Mouse (Mus musculus) heart, embryonic 13.5 days (tissue): ENCODE results near the gene Cd200r1. TPM values are rescaled to one million over a fixed set of nuclear protein-coding genes. Genes with fewer than 3 reads are reported as not detected.

Source experiments
- ATAC-seq: fragments of 200-750 bp; cut with Nextera tagmentation; 2 replicates; pipeline ENCODE4 v1.8.0; 2017; ENCODE audit warnings: moderate TSS enrichment; ENCODE audit not compliant: insufficient number of reproducible peaks, low FRiP score, low TSS enrichment; ENCODE audit errors: extremely low read depth
- H3K27ac ChIP-seq: fragments of 300-500 bp; sonication (generic); replicated peaks from 2 replicates; pipeline ENCODE4 v1.5.1; 2015; ENCODE audit warnings: moderate library complexity, mild to moderate bottlenecking, inconsistent platforms
- H3K27me3 ChIP-seq: fragments of 300-500 bp; sonication (generic); replicated peaks from 2 replicates; pipeline ENCODE4 v1.6.1; 2015; ENCODE audit warnings: mild to moderate bottlenecking, inconsistent platforms
- H3K36me3 ChIP-seq: fragments of 300-500 bp; sonication (generic); 2 replicates; pipeline ENCODE4 v1.6.1; 2015; ENCODE audit warnings: mild to moderate bottlenecking, inconsistent platforms
- H3K4me1 ChIP-seq: fragments of 300-500 bp; sonication (generic); 2 replicates; pipeline ENCODE4 v1.6.1; 2015; ENCODE audit warnings: inconsistent platforms
- H3K4me2 ChIP-seq: fragments of 300-500 bp; sonication (generic); 2 replicates; pipeline ENCODE4 v1.6.1; 2015; ENCODE audit warnings: inconsistent platforms, mild to moderate bottlenecking, moderate library complexity
- H3K4me3 ChIP-seq: fragments of 300-500 bp; sonication (generic); 2 replicates; pipeline ENCODE4 v1.5.1; 2015; ENCODE audit warnings: moderate library complexity, mild to moderate bottlenecking, inconsistent platforms
- H3K9ac ChIP-seq: fragments of 300-500 bp; sonication (generic); 2 replicates; pipeline ENCODE4 v1.6.1; 2015; ENCODE audit warnings: inconsistent platforms, mild to moderate bottlenecking, moderate library complexity
- H3K9me3 ChIP-seq: fragments of 300-500 bp; sonication (generic); 2 replicates; pipeline ENCODE4 v1.6.1; 2016; ENCODE audit warnings: inconsistent platforms
- WGBS: fragments of 180-500 bp; shearing (Covaris S2); methylation state at CpG from one replicate; pipeline ENCODE4 v1.1.7; 2015; ENCODE audit warnings: mixed read lengths; 5-methylcytosine and 5-hydroxymethylcytosine counted together
- polyA plus RNA-seq: library from polyadenylated mRNA; unstranded; fragments of >200 nt; fragmentation: Nextera tagmentation; extraction: Ambion mirVana; gene quantifications from 2 replicates; pipeline ENCODE4 v1.2.1, GENCODE M21; 2015

The Cd200r1 gene
- polyA plus RNA-seq, 1 experiment from 2014 or later, result 1.7 TPM

- Histone ChIP-seq H3K9me3 (no peaks in the 10 kb centered on the region), H3K4me2 (no peak overlapping the region), H3K4me1 (peaks cover 29% of the 10 kb centered on the region), H3K27me3 (no peaks in the 10 kb centered on the region), H3K36me3 (peaks cover 52% of the 10 kb centered on the region), H3K4me3 (no peak overlapping the region), H3K9ac (no peak overlapping the region), H3K27ac (no peak overlapping the region)
- WGBS, result 92% methylated on average over 3 of the region's 3 CpGs
- ATAC-seq, result no peak
These were observed 38.0 kb upstream of the Cd200r1 start for GRCm38 (mm10) chr16:44727525-44727924.

- Histone ChIP-seq H3K27me3 (no peaks in the 10 kb centered on the region), H3K27ac (no peak overlapping the region), H3K9ac (no peak overlapping the region), H3K4me3 (no peak overlapping the region), H3K4me1 (no peaks in the 10 kb centered on the region), H3K9me3 (no peaks in the 10 kb centered on the region), H3K4me2 (no peak overlapping the region), H3K36me3 (peaks cover 99% of the 10 kb centered on the region)
- ATAC-seq, result no peak
- 78% methylated on average over 3 of the region's 3 CpGs for WGBS
These were observed 31.5 kb upstream of the Cd200r1 start for GRCm38 (mm10) chr16:44734059-44734458.

GRCm38 (mm10) chr16:44735676-44736075, 29.9 kb upstream of the Cd200r1 start:
- Histone ChIP-seq H3K4me2 (no peak overlapping the region), H3K27ac (no peak overlapping the region), H3K36me3 (peaks cover 96% of the 10 kb centered on the region), H3K4me1 (no peaks in the 10 kb centered on the region), H3K27me3 (no peaks in the 10 kb centered on the region), H3K9me3 (no peaks in the 10 kb centered on the region), H3K4me3 (no peak overlapping the region), H3K9ac (no peak overlapping the region)
- ATAC-seq, result no peak
- 79% methylated on average over 5 of the region's 5 CpGs for WGBS

- H3K4me1 ChIP-seq, result no peaks in the 10 kb centered on the region
- H3K4me3 ChIP-seq, result no peak overlapping the region
- no peak overlapping the region for H3K4me2 ChIP-seq
- H3K9ac ChIP-seq, result no peak overlapping the region
- no peak overlapping the region for H3K27ac ChIP-seq
- ATAC-seq, result no peak
- peaks cover 91% of the 10 kb centered on the region for H3K36me3 ChIP-seq
- no peaks in the 10 kb centered on the region for H3K9me3 ChIP-seq
- WGBS, result 80% methylated on average over 4 of the region's 4 CpGs
- no peaks in the 10 kb centered on the region for H3K27me3 ChIP-seq
These were observed 29.4 kb upstream of the Cd200r1 start for GRCm38 (mm10) chr16:44736118-44736517.

- 84% methylated on average over 1 of the region's 1 CpGs for WGBS
- Histone ChIP-seq H3K9ac (no peak overlapping the region), H3K9me3 (no peaks in the 10 kb centered on the region), H3K27ac (no peak overlapping the region), H3K4me2 (no peak overlapping the region), H3K36me3 (peaks cover 37% of the 10 kb centered on the region), H3K27me3 (no peaks in the 10 kb centered on the region), H3K4me3 (no peak overlapping the region), H3K4me1 (peaks cover 22% of the 10 kb centered on the region)
- ATAC-seq, result no peak
These were observed 22.8 kb upstream of the Cd200r1 start for GRCm38 (mm10) chr16:44742753-44743152.

GRCm38 (mm10) chr16:44745471-44745865, 20.1 kb upstream of the Cd200r1 start:
- Histone ChIP-seq H3K4me1 (peaks cover 22% of the 10 kb centered on the region), H3K9me3 (no peaks in the 10 kb centered on the region), H3K36me3 (peaks cover 12% of the 10 kb centered on the region), H3K4me2 (peak overlapping the region; percentile 91), H3K27ac (peak overlapping the region; percentile 96), H3K9ac (peak overlapping the region; percentile 88), H3K4me3 (peak overlapping the region; percentile 94), H3K27me3 (no peaks in the 10 kb centered on the region)
- no peak for ATAC-seq
- WGBS, result 8% methylated on average over 14 of the region's 14 CpGs

GRCm38 (mm10) chr16:44745866-44746562, 19.5 kb upstream of the Cd200r1 start, which contains the start of gene Gtpbp8:
Gene Gtpbp8, minus strand, starts transcription at chr16:44746363.
- H3K9ac ChIP-seq, result peak within 1 kb of the TSS; percentile 88
- ATAC-seq, result peak; percentile 82
- H3K4me2 ChIP-seq, result peak within 1 kb of the TSS; percentile 91
- peak within 1 kb of the TSS; percentile 94 for H3K4me3 ChIP-seq
- peaks cover 22% of the 10 kb centered on the region for H3K4me1 ChIP-seq
- peaks cover 12% of the 10 kb centered on the region for H3K36me3 ChIP-seq
- H3K27ac ChIP-seq, result peak within 1 kb of the TSS; percentile 96
- H3K9me3 ChIP-seq, result no peaks in the 10 kb centered on the region
- no peaks in the 10 kb centered on the region for H3K27me3 ChIP-seq
- WGBS, result under 1% methylated on average over 47 of the region's 47 CpGs

GRCm38 (mm10) chr16:44748007-44748406, 17.5 kb upstream of the Cd200r1 start:
- no peaks in the 10 kb centered on the region for H3K27me3 ChIP-seq
- no peak overlapping the region for H3K27ac ChIP-seq
- no peak for ATAC-seq
- H3K9ac ChIP-seq, result no peak overlapping the region
- 46% methylated on average over 3 of the region's 3 CpGs for WGBS
- H3K9me3 ChIP-seq, result no peaks in the 10 kb centered on the region
- peaks cover 22% of the 10 kb centered on the region for H3K4me1 ChIP-seq
- H3K4me3 ChIP-seq, result no peak overlapping the region
- H3K36me3 ChIP-seq, result no peaks in the 10 kb centered on the region
- no peak overlapping the region for H3K4me2 ChIP-seq

- Histone ChIP-seq H3K4me2 (no peak overlapping the region), H3K9ac (no peak overlapping the region), H3K27me3 (no peaks in the 10 kb centered on the region), H3K4me3 (no peak overlapping the region), H3K36me3 (no peaks in the 10 kb centered on the region), H3K4me1 (no peaks in the 10 kb centered on the region), H3K9me3 (no peaks in the 10 kb centered on the region), H3K27ac (no peak overlapping the region)
- 78% methylated on average over 8 of the region's 8 CpGs for WGBS
- ATAC-seq, result no peak
These were observed 7.8 kb upstream of the Cd200r1 start for GRCm38 (mm10) chr16:44757700-44758099.

- H3K9ac ChIP-seq, result no peak overlapping the region
- H3K4me1 ChIP-seq, result no peaks in the 10 kb centered on the region
- no peaks in the 10 kb centered on the region for H3K36me3 ChIP-seq
- no peak overlapping the region for H3K4me3 ChIP-seq
- 63% methylated on average over 1 of the region's 1 CpGs for WGBS
- ATAC-seq, result no peak
- H3K4me2 ChIP-seq, result no peak overlapping the region
- H3K27me3 ChIP-seq, result no peaks in the 10 kb centered on the region
- H3K9me3 ChIP-seq, result no peaks in the 10 kb centered on the region
- no peak overlapping the region for H3K27ac ChIP-seq
These were observed 3.7 kb upstream of the Cd200r1 start for GRCm38 (mm10) chr16:44761811-44762210.

- Histone ChIP-seq H3K9me3 (no peaks in the 10 kb centered on the region), H3K27ac (no peak overlapping the region), H3K9ac (0 out of 2 replicates have a peak overlapping the region, but pooled peaks have one; percentile 50), H3K4me2 (peak overlapping the region; percentile 48), H3K4me3 (peak overlapping the region; percentile 33), H3K27me3 (no peaks in the 10 kb centered on the region), H3K4me1 (no peaks in the 10 kb centered on the region), H3K36me3 (no peaks in the 10 kb centered on the region)
- 61% methylated on average over 9 of the region's 9 CpGs for WGBS
- ATAC-seq, result no peak
These were observed 870 bp downstream of the Cd200r1 start for GRCm38 (mm10) chr16:44766320-44766892.

GRCm38 (mm10) chr16:44767506-44767905, 2.0 kb downstream of the Cd200r1 start:
- ATAC-seq, result no peak
- Histone ChIP-seq H3K4me3 (no peak overlapping the region), H3K9ac (no peak overlapping the region), H3K36me3 (no peaks in the 10 kb centered on the region), H3K4me1 (no peaks in the 10 kb centered on the region), H3K4me2 (no peak overlapping the region), H3K9me3 (no peaks in the 10 kb centered on the region), H3K27ac (no peak overlapping the region), H3K27me3 (no peaks in the 10 kb centered on the region)
- 81% methylated on average over 7 of the region's 7 CpGs for WGBS
